Mouse (Mus musculus) urinary bladder, adult 2 months (tissue): ENCODE data around the gene Gzmf. TPM values are rescaled to one million over a fixed set of nuclear protein-coding genes. Genes with fewer than 3 reads are reported as not detected.
A peak's percentile ranks its signal among the peaks of the same experiment; 100 is the strongest.
"Not testable (repeated sequence)": the region's sequence is repeated elsewhere in the genome, so short reads cannot be mapped to it uniquely, and the experiment has no call there.

Source experiments
- DNase-seq: peaks from one replicate; pipeline ENCODE4 v3.0.0; 2022; ENCODE audit warnings: low spot score
- polyA plus RNA-seq: library from polyadenylated mRNA; depleted of rRNA; stranded (reverse); fragments of >200 nt; gene quantifications from 2 replicates; pipeline ENCODE4 v1.2.3, GENCODE M21; 2012; rRNA removed

Gene Gzmf
- polyA plus RNA-seq = not detected in 2 replicates

DNA sequence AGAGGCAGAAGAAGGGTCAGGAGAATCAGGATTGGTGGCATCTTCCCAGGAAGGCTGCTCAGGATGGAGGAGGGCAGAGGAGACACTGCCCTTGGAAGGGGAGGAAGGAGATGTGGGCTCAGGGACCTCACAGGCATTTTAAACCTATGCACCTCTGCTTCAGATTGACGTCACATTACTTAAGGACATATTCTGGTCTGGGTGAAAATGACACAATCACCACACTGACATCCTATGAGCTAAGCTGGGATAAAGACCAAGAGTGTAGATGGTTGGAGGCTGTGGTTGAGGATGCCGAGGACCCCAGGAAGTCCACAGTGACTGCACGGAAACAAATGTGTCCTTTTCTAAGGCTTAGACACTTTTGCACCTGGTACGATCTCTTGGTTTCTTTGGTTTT lies at the start of gene Gzmf:
Gene Gzmf, minus strand, starts transcription at position 101 of the 400 bp plus-strand sequence.
- DNase-seq = no peak

DNA sequence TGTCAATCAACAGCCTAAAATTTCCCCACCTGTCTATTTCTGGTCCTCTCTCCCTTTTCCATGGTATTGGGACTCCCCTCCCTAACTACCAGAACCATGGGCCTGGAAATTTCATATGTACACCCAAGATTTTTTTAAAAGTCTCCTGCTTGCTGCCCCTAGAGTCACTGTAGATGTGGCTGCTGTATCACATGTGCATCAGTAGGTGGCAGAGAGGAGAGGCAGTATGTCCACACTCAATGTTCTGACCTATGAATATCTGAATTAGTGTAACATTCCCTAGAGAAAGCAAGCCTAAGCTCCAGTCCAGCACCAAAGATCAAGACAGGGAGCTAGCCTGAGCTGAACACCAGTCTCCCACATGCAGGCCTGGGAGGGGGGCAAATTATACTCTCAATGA lies 29.2 kb upstream of the Gzmf start:
- DNase-seq = no peak

DNA sequence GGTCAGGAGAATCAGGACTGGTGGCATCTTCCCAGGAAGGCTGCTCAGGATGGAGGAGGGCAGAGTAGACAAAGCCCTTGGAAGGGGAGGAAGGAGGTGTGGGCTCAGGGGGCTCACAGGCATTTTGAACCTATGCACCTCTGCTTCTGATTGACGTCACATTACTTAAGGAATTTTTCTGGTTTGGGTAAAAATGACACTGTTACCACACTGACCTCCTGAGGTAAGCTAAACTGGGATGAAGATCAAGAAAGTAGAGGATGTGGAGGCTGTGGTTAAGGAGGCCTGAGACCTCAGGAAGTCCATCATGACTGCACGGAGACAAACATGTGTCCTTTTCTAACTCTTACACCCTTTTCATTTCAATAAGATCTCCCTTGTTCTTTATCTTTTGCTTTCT lies 23.3 kb upstream of the Gzmf start, which contains the start of gene Gzmc:
Gene Gzmc, minus strand, starts transcription at position 101 of the 400 bp plus-strand sequence.
- no peak for DNase-seq

DNA sequence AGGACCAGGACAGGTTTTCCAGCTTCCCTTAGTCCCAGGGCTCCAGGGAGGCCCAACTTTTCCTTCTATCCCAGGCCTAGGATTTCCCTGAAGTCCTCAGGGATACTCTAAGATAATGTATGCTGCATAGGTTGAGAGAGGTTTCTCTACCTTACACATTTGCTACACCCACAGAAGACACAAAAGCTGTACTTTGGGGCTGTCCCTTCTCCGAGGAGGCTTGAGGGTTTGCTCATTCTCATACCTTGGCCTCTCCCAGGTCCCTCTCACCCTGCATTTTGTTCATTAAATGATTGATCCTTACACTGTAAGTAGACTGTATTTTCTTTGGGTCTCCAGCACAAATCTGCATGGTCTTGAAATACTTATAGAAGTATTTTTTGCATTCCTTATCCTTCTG lies 5.6 kb downstream of the Gzmf start:
- no peak for DNase-seq

DNA sequence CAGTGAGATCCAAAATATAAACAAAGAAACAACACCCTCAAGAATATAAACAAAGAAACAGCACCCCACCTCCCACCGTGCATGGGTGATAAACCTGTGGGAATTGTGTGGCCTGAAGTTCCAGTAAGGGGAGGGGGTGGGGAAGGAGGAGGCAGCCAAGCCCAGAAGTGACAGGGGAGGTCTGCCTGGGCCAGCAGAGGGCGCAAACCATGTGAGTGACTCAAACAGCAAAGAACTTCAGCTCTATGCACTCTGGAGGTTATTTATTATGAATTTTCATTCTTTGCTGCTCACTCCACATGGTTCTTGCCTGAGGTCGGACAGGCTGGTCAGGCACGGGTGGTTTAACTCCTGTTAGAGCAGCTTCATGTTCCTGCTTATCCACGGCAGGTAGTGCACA lies 6.2 kb downstream of the Gzmf start:
- DNase-seq = not testable (repeated sequence)

DNA sequence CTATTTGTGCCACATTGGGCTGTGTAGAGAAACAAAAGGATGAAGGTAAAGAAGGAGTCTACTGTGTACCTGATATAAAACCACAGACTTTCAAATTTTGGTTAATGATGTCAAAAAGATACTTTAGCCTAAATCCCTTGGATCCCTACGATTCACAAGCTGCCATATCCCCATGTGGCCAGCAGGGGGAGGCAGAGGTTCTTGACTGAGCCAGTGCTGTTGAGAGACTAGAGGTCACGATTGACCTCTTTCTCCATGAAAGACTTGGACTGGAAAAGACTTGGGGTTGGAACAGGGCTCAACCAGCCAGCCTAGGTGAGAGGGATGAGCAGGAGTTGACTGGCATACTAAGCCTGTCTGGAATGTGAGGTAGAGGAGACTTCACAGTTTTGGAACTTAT lies 7.2 kb downstream of the Gzmf start:
- peak; percentile 41 for DNase-seq

DNA sequence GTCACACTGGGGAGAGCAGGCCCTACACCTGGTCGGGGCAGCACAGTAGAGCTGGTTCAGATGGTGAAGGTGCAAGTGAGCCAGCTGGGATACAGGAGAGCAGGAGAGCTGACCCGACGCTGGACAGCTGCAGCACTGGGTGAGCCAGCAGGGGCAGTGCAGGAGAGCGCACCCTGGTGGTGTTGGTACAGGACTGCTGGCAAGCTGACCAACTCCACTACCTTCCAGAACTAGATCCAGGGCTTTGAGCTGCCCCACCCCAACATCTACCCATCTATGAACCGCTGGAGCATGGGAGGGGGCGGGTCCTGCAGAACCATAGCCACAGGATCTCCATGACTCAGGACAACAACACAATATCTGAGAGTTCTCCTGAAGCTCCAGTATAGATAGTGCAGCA lies 24.3 kb downstream of the Gzmf start:
- DNase-seq = no peak

DNA sequence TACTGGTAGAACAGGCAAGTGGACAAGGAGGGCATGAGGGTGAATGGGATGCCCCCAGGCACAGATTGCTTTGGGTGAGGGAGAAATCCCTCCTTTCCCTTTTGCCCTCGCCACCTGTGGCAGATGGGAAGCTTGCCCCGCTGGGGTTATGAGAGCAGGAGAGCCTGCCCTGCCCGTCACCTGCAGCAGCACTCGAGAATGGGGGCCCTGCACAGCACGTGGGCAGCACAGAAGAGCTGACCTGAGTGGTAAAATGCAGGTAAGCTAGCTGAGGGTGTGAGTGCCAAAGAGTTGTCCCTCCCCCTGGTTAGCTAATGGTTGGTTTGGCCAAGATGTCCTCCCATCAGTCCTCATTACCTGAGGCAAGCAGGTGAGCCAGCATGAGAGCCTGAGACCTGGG lies 24.7 kb downstream of the Gzmf start:
- DNase-seq = no peak

DNA sequence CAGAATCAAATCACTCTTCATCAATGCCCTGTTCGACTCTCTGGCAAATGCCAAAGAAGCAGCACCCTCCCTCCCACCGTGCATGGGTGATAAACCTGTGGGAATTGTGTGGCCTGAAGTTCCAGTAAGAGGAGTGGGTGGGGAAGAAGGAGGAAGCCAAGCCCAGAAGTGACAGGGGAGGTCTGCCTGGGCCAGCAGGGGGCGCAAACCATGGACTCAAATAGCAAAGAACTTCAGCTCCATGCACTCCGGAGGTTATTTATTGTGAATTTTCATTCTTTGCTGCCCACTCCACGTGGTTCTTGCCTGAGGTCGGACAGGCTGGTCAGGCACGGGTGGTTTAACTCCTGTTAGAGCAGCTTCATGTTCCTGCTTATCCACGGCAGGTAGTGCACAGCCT lies 33.6 kb downstream of the Gzmf start:
- not testable (repeated sequence) for DNase-seq

DNA sequence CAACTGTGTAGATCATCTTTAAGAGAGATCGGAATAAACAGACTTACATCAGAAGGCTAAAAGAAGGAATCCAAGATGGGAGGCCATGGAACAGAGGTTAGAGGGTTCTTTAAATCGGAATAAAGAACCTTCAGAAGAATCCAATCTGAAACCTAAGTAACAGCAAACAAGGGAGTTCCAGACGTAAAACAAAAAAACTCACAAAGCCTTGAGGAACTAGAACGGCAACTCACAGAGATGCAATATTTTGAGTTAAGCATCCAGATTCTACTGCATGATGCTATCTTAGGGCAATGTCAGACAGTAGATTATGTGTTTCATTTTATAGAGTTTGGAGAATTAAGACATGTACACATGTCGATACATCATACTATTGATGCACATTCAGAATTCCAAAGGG lies 36.7 kb downstream of the Gzmf start, which contains the start of gene Gzmn:
Gene Gzmn, minus strand, starts transcription at position 101 of the 400 bp plus-strand sequence.
- DNase-seq = no peak

DNA sequence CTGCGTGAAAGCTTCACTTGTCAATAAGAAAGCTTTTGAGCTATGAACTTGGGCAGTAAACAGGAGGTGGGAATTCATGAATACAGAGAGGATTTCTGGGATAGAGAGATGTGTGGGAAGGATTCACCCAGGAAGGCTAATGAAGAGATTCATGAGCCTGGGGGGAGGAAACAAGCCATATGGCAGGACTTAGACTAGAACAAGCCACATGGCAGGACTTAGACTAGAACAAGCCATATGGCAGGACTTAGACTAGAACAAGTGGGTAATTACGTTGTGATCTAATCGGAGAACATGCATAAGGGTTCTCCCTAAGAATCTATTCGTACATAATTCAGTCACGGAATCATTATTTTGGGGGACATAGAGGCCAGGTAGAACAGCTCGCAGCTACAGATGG lies 37.8 kb downstream of the Gzmf start:
- DNase-seq = no peak

DNA sequence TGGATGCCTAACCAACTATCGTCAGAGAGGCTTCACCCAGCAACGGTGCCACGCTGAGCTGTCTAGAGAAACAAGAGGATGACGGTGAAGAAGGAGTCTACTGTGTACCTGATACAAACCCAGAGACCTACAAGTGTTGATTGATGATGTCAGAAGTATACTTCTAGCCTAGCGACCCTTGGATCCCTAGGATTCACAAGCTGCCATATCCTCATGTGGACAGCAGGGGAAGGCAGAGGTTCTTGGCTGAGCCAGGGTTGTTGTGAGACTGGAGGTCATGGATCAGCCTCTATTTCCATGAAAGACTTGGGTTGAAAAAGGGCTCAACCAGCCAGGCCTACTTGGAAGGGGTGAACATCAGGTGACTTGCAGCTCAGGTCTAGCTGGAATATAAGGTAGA lies 38.5 kb downstream of the Gzmf start:
- no peak for DNase-seq

DNA sequence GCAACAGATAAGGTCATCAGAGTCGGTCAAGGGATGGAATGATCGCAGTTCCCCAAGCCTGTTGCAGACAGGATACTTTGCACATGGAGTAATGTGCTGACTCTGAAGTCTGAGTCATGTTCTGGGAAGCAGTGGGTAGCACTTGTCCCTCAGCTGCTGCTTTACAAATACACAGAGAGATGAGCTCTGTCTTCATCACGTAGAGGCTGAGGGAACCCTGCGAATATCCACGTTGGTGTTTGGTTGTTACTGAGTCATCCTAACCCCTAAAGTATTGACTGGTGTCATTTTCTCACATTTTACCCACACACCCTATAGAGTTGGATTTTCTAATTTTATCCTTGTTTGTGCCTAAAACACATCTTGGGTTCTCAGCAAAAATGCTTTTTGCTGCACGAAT lies 43.2 kb downstream of the Gzmf start:
- no peak for DNase-seq

DNA sequence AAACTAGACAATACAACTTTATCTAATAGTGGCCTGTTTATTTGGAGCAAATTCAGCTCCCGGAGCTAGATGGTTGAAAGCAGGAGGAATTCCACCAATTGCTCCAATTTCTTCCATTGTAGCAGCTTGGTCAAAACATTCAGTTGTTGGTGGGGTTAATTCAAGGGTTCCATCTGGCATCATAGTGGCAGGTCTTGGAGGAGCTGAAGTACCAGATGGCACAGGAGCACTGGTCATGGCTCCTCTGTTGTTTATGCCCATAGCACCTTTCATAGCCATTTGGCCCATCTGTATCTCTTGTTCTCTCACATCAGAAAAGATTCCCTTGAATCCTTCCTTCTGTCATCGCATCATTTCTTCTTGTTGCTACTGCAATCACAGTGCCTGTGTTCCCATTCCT lies 49.1 kb downstream of the Gzmf start:
- no peak for DNase-seq

DNA sequence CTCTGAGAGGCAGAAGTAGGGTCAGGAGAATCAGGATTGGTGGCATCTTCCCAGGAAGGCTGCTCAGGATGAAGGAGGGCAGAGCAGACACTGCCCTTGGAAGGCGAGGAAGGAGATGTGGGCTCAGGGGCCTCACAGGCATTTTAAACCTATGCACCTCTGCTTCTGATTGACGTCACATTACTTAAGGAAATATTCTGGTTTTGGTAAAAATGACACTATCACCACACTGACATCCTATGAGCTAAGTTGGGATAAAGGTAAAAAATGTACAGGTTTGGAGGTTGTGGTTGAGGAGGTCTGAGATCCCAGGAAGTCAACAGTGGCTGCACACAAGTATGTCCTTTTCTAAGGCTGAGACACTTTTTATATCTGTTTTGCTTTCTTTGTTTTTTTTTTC lies 51.7 kb downstream of the Gzmf start, which contains the start of gene Gzmg:
Gene Gzmg, minus strand, starts transcription at position 101 of the 400 bp plus-strand sequence.
- not testable (repeated sequence) for DNase-seq

DNA sequence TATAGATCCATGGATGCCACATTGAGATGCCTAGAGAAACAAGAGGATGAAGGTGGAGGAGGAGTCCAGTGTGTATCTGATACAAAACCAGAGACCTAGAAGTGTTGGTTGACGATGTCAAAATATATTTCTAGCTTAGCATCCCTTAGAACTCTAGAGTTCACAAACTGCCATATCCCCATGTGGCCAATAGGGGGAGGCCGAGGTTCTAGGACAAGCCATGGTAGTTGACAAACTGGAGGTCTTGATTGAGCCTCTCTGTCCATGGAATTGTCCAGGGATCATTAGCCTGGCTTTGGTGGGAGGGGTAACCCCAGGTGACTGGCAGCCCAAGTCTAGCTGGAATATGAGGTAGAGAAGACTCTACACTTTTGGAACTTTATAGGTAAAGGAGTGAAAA lies 55.9 kb downstream of the Gzmf start:
- DNase-seq = no peak

Other genes with a start within 250 kb of the Gzmf start
- gene Mcpt1, start 193.4 kb downstream of the Gzmf start, polyA plus RNA-seq = not detected in 2 replicates
- gene Mcpt9, start 180.9 kb downstream of the Gzmf start, polyA plus RNA-seq = not detected in 2 replicates
- 0.06 TPM in 1 of 2 replicates, not detected in the other for gene Mcpt2, start 169.4 kb downstream of the Gzmf start, polyA plus RNA-seq
- gene Mcpt4, start 149.1 kb downstream of the Gzmf start, polyA plus RNA-seq = 6.3 and 8.4 TPM in 2 replicates
- not detected in 2 replicates for gene Mcpt8, start 126.1 kb downstream of the Gzmf start, polyA plus RNA-seq
- 0.08 TPM in 1 of 2 replicates, not detected in the other for gene Ctsg, start 108.8 kb downstream of the Gzmf start, polyA plus RNA-seq
- gene Gzme, start 90.8 kb downstream of the Gzmf start, polyA plus RNA-seq = not detected in 2 replicates
- not detected in 2 replicates for gene Gzmd, start 78.8 kb downstream of the Gzmf start, polyA plus RNA-seq
- gene Gzmg, start 51.8 kb downstream of the Gzmf start, polyA plus RNA-seq = not detected in 2 replicates
- gene Gzmn, start 36.8 kb downstream of the Gzmf start, polyA plus RNA-seq = not detected in 2 replicates
- 0.07 TPM in 2 replicates for gene Gzmc, start 23.2 kb upstream of the Gzmf start, polyA plus RNA-seq
- 1.4 and 2.2 TPM in 2 replicates for gene Gzmb, start 50.8 kb upstream of the Gzmf start, polyA plus RNA-seq
- gene Atp12a, start 153.7 kb upstream of the Gzmf start, polyA plus RNA-seq = 0.04 and 0.25 TPM in 2 replicates
- 0.58 and 0.75 TPM in 2 replicates for gene Rnf17, start 191.2 kb upstream of the Gzmf start, polyA plus RNA-seq